Mouse (Mus musculus): ENCODE measurements around the gene Wdfy4. TPM values are rescaled to one million over a fixed set of nuclear protein-coding genes. Genes with fewer than 3 reads are reported as not detected.

Gene Wdfy4
- total and polyA plus RNA-seq, 3 experiments: 2.5 to 4.2 (median 2.6) TPM

GRCm38 (mm10) chr14:33078596-33078995 lies 106.7 kb downstream of the Wdfy4 start:
- DNase-seq: no peak

GRCm38 (mm10) chr14:33078110-33078509 lies 107.2 kb downstream of the Wdfy4 start:
- no peak for DNase-seq

- DNase-seq: no peak
Observed at GRCm38 (mm10) chr14:33073355-33073754, 112.0 kb downstream of the Wdfy4 start.

- DNase-seq: no peak
Observed at GRCm38 (mm10) chr14:33072351-33072750, 113.0 kb downstream of the Wdfy4 start.

- DNase-seq: no peak
Observed at GRCm38 (mm10) chr14:33067676-33068075, 117.6 kb downstream of the Wdfy4 start.

- DNase-seq: no peak
Observed at GRCm38 (mm10) chr14:33062996-33063395, 122.3 kb downstream of the Wdfy4 start.

- no peak for DNase-seq
Observed at GRCm38 (mm10) chr14:33058881-33059660, 126.2 kb downstream of the Wdfy4 start.

GRCm38 (mm10) chr14:33053441-33053840 lies 131.9 kb downstream of the Wdfy4 start:
- no peak for DNase-seq

GRCm38 (mm10) chr14:33045217-33045616 lies 140.1 kb downstream of the Wdfy4 start:
- no peak for DNase-seq

GRCm38 (mm10) chr14:33036811-33037210 lies 148.5 kb downstream of the Wdfy4 start:
- DNase-seq: no peak

GRCm38 (mm10) chr14:33035386-33035785 lies 149.9 kb downstream of the Wdfy4 start:
- no peak for DNase-seq

GRCm38 (mm10) chr14:33033424-33033823 lies 151.9 kb downstream of the Wdfy4 start:
- DNase-seq: peak; percentile 9

- no peak for DNase-seq
Observed at GRCm38 (mm10) chr14:33030849-33031248, 154.5 kb downstream of the Wdfy4 start.

GRCm38 (mm10) chr14:33019606-33020005 lies 165.7 kb downstream of the Wdfy4 start:
- no peak for DNase-seq

- DNase-seq: no peak
Observed at GRCm38 (mm10) chr14:33019050-33019449, 166.3 kb downstream of the Wdfy4 start.

- DNase-seq: no peak
Observed at GRCm38 (mm10) chr14:33007638-33008037, 177.7 kb downstream of the Wdfy4 start.

GRCm38 (mm10) chr14:33005114-33005513 lies 180.2 kb downstream of the Wdfy4 start:
- DNase-seq: no peak

- no peak for DNase-seq
Observed at GRCm38 (mm10) chr14:33000112-33000979, 185.0 kb downstream of the Wdfy4 start.

GRCm38 (mm10) chr14:32999511-32999910 lies 185.8 kb downstream of the Wdfy4 start:
- no peak for DNase-seq

GRCm38 (mm10) chr14:32994954-32995636 lies 190.2 kb downstream of the Wdfy4 start:
- DNase-seq: peak; percentile 14

GRCm38 (mm10) chr14:32991082-32991481 lies 194.2 kb downstream of the Wdfy4 start, which contains the start of gene Lrrc18:
Gene Lrrc18, plus strand, starts transcription at chr14:32991382.
- no peak for DNase-seq

- no peak for DNase-seq
Observed at GRCm38 (mm10) chr14:32986659-32987058, 198.6 kb downstream of the Wdfy4 start.
